Mouse (Mus musculus) heart, embryonic 12.5 days (tissue): ENCODE measurements around the gene Gm11559. TPM values are rescaled to one million over a fixed set of nuclear protein-coding genes. Genes with fewer than 3 reads are reported as not detected.

Experiments
- ATAC-seq: fragments of 200-750 bp; cut with Nextera tagmentation; 2 replicates; pipeline ENCODE4 v1.8.0; 2017; ENCODE audit warnings: moderate TSS enrichment, moderate library complexity; ENCODE audit not compliant: insufficient number of reproducible peaks, low FRiP score
- H3K27ac ChIP-seq: fragments of 300-500 bp; sonication (generic); 2 replicates; pipeline ENCODE4 v1.5.1; 2016; ENCODE audit warnings: mild to moderate bottlenecking, moderate library complexity; ENCODE audit not compliant: poor library complexity, severe bottlenecking
- H3K27me3 ChIP-seq: fragments of 300-500 bp; sonication (generic); replicated peaks from 2 replicates; pipeline ENCODE4 v1.6.1; 2016; ENCODE audit warnings: mild to moderate bottlenecking, moderate library complexity
- H3K36me3 ChIP-seq: fragments of 300-500 bp; sonication (generic); 2 replicates; pipeline ENCODE4 v1.6.1; 2016; ENCODE audit warnings: mild to moderate bottlenecking, moderate library complexity
- H3K4me1 ChIP-seq: fragments of 300-500 bp; sonication (generic); replicated peaks from 2 replicates; pipeline ENCODE4 v1.6.1; 2016; ENCODE audit warnings: mild to moderate bottlenecking
- H3K4me2 ChIP-seq: fragments of 300-500 bp; sonication (generic); 2 replicates; pipeline ENCODE4 v1.6.1; 2016; ENCODE audit warnings: mild to moderate bottlenecking, moderate library complexity
- H3K4me3 ChIP-seq: fragments of 300-500 bp; sonication (generic); 2 replicates; pipeline ENCODE4 v1.5.1; 2016; ENCODE audit warnings: mild to moderate bottlenecking
- H3K9ac ChIP-seq: fragments of 300-500 bp; sonication (generic); 2 replicates; pipeline ENCODE4 v1.6.1; 2016; ENCODE audit warnings: mild to moderate bottlenecking, moderate library complexity
- H3K9me3 ChIP-seq: fragments of 300-500 bp; sonication (generic); replicated peaks from 2 replicates; pipeline ENCODE4 v1.6.1; 2016; ENCODE audit warnings: mild to moderate bottlenecking, moderate library complexity
- WGBS: fragments of 180-500 bp; shearing (Covaris S2); methylation state at CpG from one replicate; pipeline ENCODE4 v1.1.7; 2016; 5-methylcytosine and 5-hydroxymethylcytosine counted together
- polyA plus RNA-seq: library from polyadenylated mRNA; unstranded; fragments of >200 nt; fragmentation: Nextera tagmentation; extraction: Ambion mirVana; gene quantifications from 2 replicates; pipeline ENCODE4 v1.2.1, GENCODE M21; 2016

The Gm11559 gene
- polyA plus RNA-seq, 1 experiment from 2014 or later, result not detected

DNA sequence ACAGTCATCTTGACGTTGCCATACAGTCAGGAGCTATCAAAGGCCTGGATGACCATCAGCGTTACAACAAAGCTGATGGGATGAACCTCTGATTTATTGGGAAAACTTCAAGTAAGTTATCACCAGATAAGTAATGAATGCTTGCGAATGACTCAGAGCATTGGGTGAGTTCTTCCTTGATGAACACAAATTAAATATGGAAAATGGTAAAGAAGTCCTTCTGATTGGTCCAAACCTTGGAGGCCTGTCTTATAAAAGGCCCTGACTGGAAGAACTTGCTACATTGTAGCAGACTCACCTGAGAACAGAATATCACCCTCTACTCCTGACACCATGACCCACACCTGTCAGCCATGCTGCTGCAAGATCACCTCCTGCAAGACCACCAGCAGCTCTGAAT is 50.2 kb downstream of the Gm11559 start, which contains the start of gene Gm11565:
Gene Gm11565, plus strand, starts transcription at position 301 of the 400 bp plus-strand sequence.
- Histone ChIP-seq H3K4me1 (no peaks in the 10 kb centered on the region), H3K4me3 (no peak within 1 kb of the TSS), H3K9me3 (no peaks in the 10 kb centered on the region), H3K27ac (no peak within 1 kb of the TSS), H3K27me3 (no peaks in the 10 kb centered on the region), H3K36me3 (no peaks in the 10 kb centered on the region), H3K4me2 (no peak within 1 kb of the TSS), H3K9ac (no peak within 1 kb of the TSS)
- no peak for ATAC-seq
- WGBS, result 80% methylated on average over 3 of the region's 3 CpGs

Other genes starting within 250 kb of the Gm11559 start
- not detected in 2 replicates for gene Krtap2-4, start 249.6 kb upstream of the Gm11559 start, polyA plus RNA-seq
- gene Gm11562, start 244.0 kb upstream of the Gm11559 start, polyA plus RNA-seq, result not detected in 2 replicates
- not detected in 2 replicates for gene Krtap4-1, start 236.2 kb upstream of the Gm11559 start, polyA plus RNA-seq
- gene Krtap4-2, start 229.4 kb upstream of the Gm11559 start, polyA plus RNA-seq, result not detected in 2 replicates
- not detected in 2 replicates for gene Krtap4-7, start 220.4 kb upstream of the Gm11559 start, polyA plus RNA-seq
- not detected in 2 replicates for gene Gm11555, start 214.2 kb upstream of the Gm11559 start, polyA plus RNA-seq
- gene Gm11563, start 205.5 kb upstream of the Gm11559 start, polyA plus RNA-seq, result not detected in 2 replicates
- not detected in 2 replicates for gene Krtap4-6, start 198.5 kb upstream of the Gm11559 start, polyA plus RNA-seq
- not detected in 2 replicates for gene Gm14190, start 173.7 kb upstream of the Gm11559 start, polyA plus RNA-seq
- not detected in 2 replicates for gene Gm14180, start 130.2 kb upstream of the Gm11559 start, polyA plus RNA-seq
- not detected in 2 replicates for gene Gm11595, start 91.6 kb upstream of the Gm11559 start, polyA plus RNA-seq
- gene Krtap4-8, start 83.8 kb upstream of the Gm11559 start, polyA plus RNA-seq, result not detected in 2 replicates
- not detected in 2 replicates for gene Krtap4-9, start 79.3 kb upstream of the Gm11559 start, polyA plus RNA-seq
- not detected in 2 replicates for gene Gm11596, start 71.0 kb upstream of the Gm11559 start, polyA plus RNA-seq
- not detected in 2 replicates for gene Gm11569, start 65.5 kb upstream of the Gm11559 start, polyA plus RNA-seq
- not detected in 2 replicates for gene Gm11554, start 60.0 kb upstream of the Gm11559 start, polyA plus RNA-seq
- gene Krtap4-13, start 54.6 kb upstream of the Gm11559 start, polyA plus RNA-seq, result not detected in 2 replicates
- not detected in 2 replicates for gene Gm11564, start 48.8 kb upstream of the Gm11559 start, polyA plus RNA-seq
- not detected in 2 replicates for gene 2300003K06Rik, start 26.4 kb upstream of the Gm11559 start, polyA plus RNA-seq
- not detected in 2 replicates for gene Krtap4-16, start 12.9 kb upstream of the Gm11559 start, polyA plus RNA-seq
- not detected in 2 replicates for gene Gm11568, start 6.6 kb upstream of the Gm11559 start, polyA plus RNA-seq
- not detected in 2 replicates for gene Krtap9-1, start 8.9 kb downstream of the Gm11559 start, polyA plus RNA-seq
- not detected in 2 replicates for gene Gm11567, start 14.7 kb downstream of the Gm11559 start, polyA plus RNA-seq
- gene Krtap31-1, start 43.4 kb downstream of the Gm11559 start, polyA plus RNA-seq, result not detected in 2 replicates
- not detected in 2 replicates for gene Gm11565, start 50.3 kb downstream of the Gm11559 start, polyA plus RNA-seq
- gene Krtap31-2, start 71.8 kb downstream of the Gm11559 start, polyA plus RNA-seq, result not detected in 2 replicates
- not detected in 2 replicates for gene Krtap9-5, start 84.0 kb downstream of the Gm11559 start, polyA plus RNA-seq
- not detected in 2 replicates for gene Krtap29-1, start 114.6 kb downstream of the Gm11559 start, polyA plus RNA-seq
- gene Krtap16-1, start 122.1 kb downstream of the Gm11559 start, polyA plus RNA-seq, result not detected in 2 replicates
- not detected in 2 replicates for gene Krtap17-1, start 129.5 kb downstream of the Gm11559 start, polyA plus RNA-seq
- not detected in 2 replicates for gene Krt33a, start 151.7 kb downstream of the Gm11559 start, polyA plus RNA-seq
- gene Krt33b, start 165.4 kb downstream of the Gm11559 start, polyA plus RNA-seq, result not detected in 2 replicates
- gene Krt34, start 177.1 kb downstream of the Gm11559 start, polyA plus RNA-seq, result not detected in 2 replicates
- gene Krt31, start 186.1 kb downstream of the Gm11559 start, polyA plus RNA-seq, result not detected in 2 replicates
- not detected in 2 replicates for gene Krt32, start 223.8 kb downstream of the Gm11559 start, polyA plus RNA-seq
- not detected in 2 replicates for gene Krt35, start 231.8 kb downstream of the Gm11559 start, polyA plus RNA-seq
- gene Krt36, start 241.2 kb downstream of the Gm11559 start, polyA plus RNA-seq, result not detected in 2 replicates